Mouse (Mus musculus): ENCODE data around the gene Zbtb46.
"Not testable (repeated sequence)": the region's sequence is repeated elsewhere in the genome, so short reads cannot be mapped to it uniquely, and the experiment has no call there.

Gene Zbtb46

DNA sequence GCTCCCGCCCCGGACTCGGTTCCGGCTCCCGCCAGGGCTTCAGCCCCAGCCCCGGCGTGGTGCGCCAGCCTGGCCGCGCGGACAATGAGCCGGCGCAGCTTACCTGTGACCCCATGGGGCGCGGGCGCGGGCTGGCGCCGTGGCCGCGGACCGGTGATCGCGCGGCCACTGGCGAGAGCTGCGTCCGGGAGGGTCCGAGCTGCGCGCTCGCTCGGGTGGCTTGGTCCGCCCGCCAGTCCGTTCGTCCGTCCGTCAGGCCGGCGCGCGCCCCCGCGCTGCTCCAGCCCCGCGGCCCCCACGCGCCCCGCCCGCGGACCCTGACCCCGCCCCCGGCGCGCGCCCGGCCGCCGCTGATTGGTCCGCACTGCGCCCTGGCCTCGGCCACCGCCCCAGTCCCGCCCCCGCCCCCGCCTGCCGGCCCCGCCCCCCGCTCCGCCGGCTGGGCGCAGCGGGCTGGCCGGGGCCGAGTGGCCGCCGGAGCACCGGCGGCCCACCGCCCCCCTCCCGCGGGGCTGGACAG is at the start of gene Zbtb46:
Gene Zbtb46 (minus strand): TSS at position 274 of the 520 bp plus-strand sequence.
- DNase-seq: peak; percentile 67 to 68

DNA sequence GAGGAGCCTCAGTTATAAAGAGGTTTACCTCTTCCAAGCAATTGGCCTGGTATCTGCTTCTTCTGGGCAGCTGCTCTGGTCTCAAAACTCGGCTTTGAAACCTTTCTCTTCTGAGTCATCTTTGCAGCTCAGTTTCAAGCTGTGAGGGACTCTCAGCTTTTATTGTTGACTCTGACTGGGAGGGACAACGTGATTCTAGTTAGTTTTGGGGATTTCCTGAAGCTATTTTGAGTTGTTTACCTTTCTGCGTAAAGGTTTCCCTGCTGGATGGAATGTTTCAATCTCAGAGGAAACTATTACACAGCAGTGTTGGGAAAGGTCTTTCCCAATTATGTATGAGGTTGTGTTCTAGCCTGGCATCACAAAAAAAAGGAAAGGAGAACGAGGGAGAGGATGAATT is 39.4 kb upstream of the Zbtb46 start:
- DNase-seq: no peak

DNA sequence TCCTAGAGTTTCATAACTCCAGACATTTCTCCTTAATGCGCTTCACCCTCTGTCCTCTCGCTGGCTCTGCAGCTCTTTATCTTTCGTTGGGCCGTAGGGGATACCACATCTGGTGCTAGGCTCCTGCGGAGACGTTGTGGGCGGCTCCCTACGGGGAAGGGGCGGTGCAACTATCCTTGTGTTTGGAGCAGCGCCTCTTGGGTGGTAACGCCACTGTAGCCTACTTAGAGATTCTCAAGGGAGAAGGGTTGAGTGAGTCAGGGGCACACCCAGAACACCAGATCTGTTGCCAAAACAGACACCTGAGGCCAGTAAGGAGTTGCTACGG is 38.3 kb upstream of the Zbtb46 start:
- peak; percentile 26 to 59 for DNase-seq

DNA sequence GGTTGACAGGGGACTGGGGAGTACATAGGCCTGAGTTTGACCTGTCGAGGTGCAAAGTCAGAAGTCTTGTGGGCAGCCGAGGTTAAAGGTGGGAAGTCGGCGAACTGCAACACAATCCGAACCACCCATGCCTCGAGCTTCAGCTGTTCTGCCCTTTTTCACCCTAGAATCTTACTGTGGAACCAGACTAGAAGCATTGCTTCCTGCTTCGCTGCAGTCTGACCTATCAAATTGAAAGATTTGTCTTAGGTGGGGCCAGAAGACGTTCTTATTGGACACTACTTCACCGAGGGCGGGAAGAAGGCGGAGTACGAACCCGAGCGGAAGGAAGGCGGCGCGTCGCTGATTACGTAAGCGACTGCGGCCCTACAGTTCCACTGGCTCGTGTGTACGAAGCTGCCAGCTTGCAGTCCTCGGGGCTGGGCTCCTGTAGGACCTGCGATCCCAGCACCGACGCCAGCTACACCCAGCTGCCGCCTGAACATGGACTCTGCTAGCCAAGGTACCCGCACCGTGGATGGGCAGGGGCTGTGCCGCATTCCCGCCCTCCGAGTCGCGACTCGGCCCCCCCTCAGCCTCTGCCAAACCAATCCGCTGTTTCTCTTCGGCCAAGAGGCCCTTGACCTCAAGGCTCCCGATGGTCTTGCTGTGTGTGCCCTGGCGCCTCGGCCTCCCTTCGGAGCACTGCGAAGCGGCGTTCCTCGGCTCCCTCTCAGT is 37.8 kb upstream of the Zbtb46 start, which contains the start of gene Tpd52l2:
Gene Tpd52l2 (plus strand): TSS at position 312 of the 717 bp plus-strand sequence.
- peak; percentile 86 to 90 for DNase-seq

- peak; percentile 60 to 69 for DNase-seq
Measured at GRCm38 (mm10) chr2:181496281-181496680, 37.1 kb upstream of the Zbtb46 start.

DNA sequence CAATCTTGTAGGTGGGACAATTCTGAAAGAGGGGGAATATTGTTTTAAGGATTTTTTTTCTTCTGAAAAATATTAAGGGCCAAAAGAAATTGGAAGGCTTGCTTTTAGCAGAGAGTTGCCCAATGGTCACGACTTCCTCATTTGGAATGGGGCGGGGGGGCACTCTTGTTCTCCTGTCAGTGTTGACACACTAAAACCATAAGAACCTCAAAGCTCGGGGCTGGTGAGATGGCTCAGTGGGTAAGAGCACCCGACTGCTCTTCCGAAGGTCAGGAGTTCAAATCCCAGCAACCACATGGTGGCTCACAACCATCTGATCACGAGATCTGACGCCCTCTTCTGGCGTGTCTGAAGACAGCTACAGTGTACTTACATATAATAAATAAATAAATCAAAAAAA is 36.6 kb upstream of the Zbtb46 start:
- DNase-seq: not testable (repeated sequence)

- DNase-seq: no peak
Measured at GRCm38 (mm10) chr2:181494266-181494945, 35.2 kb upstream of the Zbtb46 start.

DNA sequence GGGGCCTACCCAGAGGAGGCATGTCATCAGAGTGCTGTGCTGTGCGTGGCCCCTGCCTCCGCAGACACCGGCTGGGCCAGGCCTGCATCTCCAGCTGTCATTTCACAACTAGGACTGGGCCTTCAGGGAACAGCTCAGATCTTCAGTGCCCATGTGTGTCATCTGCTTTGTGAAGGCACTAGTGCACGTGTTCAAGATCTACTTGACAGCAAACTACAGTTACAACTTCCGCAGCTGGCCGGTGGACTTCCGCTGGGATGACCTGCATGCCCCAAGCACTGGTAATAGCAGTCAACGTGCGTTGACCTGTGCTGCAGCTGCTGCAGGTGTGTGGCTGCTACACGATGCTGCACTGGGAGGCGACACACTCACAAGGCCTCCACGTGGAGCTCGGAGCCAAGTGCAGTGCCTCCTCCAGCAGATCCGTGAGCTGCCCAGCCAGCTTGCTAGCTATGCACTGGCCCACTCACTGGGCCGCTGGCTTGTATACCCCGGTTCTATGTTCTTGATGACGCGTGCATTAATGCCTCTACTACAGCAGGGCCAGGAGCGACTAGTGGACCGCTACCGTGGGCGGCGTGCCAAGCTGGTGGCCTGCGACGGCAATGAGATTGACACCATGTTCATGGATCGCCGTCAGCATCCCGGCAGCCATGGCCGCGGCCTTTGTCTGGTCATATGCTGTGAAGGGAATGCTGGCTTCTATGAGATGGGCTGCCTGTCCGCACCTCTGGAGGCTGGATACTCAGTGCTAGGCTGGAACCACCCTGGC is 34.1 kb upstream of the Zbtb46 start, which contains the start of gene Abhd16b:
Gene Abhd16b (plus strand): TSS at position 51 of the 772 bp plus-strand sequence.
- no peak for DNase-seq

- DNase-seq: no peak
Measured at GRCm38 (mm10) chr2:181492206-181492605, 33.0 kb upstream of the Zbtb46 start.

DNA sequence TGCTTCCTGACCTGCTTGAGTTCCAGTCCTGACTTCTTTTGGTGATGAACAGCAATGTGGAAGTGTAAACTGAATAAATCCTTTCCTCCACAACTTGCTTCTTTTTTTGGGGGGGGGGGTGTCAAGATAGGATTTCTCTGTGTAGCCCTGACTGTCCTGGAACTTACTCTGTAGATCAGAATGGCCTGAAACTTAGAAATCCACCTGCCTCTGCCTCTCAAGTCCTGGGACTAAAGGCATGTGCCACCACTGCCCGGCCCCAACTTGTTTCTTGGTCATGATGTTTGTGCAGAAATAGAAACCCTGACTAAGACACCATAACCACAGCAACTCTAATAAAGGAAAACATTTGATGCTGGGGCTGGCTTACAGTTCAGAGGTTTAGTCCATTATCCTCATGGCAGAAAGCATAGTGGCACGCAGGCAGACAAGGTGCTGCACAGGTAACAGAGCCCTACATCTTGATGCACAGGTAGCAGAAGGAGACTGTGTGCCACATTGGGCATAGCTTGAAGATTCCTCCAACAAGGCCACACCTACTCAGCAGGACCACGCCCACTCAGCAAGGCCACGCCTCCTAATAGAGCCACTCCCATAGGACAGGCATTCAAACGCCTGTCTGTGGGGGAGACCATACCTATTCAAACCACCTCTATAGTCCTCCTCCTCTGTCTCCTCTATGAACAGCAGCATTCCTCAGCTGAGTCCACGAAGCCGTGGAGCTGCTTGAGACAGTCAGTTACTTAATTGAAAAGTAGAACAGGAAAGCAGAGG is 32.4 kb upstream of the Zbtb46 start:
- DNase-seq: peak; percentile 22 to 40

GRCm38 (mm10) chr2:181487338-181488277 is 28.4 kb upstream of the Zbtb46 start:
- DNase-seq: no peak

DNA sequence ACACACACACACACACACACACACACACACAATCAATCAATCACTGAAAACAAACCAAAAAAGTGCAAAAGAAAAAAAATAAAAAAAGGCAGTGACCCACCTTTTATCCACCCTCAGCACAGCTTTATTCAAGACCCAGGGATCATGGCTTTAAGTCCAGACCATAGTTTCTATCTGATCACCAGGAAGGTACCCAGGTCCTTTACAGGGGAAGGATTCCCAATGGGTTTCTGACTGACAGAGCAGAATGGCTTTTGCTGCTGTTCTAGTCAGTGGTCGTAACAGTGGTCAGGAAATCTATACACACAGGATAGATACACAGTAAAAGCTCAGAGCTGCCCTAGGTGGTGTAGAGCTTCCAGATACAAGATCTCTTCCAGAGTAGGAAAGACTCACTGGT is 26.5 kb upstream of the Zbtb46 start:
- no peak for DNase-seq

- no peak for DNase-seq
Measured at GRCm38 (mm10) chr2:181484456-181485233, 25.4 kb upstream of the Zbtb46 start.

GRCm38 (mm10) chr2:181483562-181484318 is 24.5 kb upstream of the Zbtb46 start:
- peak in 1 of 2 experiments; percentile 20 for DNase-seq

GRCm38 (mm10) chr2:181483120-181483519 is 23.9 kb upstream of the Zbtb46 start:
- DNase-seq: no peak

DNA sequence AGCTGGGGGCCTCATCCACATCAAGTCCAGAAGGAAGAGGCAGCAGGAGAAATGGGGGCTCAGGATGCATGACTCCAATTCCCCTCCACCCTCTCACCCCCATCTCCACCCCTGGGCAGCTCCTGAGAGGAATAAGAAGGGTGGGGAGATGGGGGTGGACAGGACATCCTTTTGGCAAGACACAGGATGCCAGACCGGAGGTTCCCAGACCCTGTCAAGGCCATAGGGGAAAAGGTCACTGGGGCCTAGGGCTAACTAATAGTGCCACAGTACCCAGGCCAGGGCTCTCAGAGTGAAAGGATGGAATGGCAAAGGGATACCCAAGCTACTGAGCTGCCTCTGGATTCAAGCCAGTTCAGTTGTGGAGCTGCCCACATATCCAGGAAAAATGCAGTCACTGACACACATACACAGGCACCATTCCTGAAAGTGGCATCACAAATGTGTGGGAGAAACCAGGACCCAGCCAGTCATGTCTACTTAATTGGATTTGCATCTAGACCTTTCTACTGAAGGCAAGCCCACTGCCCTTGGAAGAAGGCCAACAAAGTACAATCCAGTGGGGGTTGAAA is 13.1 kb upstream of the Zbtb46 start:
- no peak for DNase-seq

DNA sequence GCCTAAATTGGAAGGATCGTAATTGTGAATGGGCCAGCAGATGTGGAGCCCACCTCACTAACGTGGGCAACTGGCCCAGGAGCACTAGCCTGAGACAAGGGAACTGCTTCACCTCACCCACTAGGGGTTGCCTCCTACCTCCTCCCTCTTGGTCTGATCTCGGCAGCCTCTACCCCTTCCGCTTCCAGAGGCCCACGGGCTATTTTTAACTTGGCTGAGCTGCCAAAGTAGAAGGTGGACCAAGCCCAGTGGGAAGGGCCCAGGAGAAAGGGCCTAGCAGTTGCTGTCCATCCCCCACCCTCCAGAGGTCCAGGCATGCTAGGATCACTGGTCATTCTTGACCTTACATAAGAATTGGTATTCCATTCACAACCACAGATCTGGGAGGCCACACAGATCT is 12.0 kb upstream of the Zbtb46 start:
- DNase-seq: no peak

DNA sequence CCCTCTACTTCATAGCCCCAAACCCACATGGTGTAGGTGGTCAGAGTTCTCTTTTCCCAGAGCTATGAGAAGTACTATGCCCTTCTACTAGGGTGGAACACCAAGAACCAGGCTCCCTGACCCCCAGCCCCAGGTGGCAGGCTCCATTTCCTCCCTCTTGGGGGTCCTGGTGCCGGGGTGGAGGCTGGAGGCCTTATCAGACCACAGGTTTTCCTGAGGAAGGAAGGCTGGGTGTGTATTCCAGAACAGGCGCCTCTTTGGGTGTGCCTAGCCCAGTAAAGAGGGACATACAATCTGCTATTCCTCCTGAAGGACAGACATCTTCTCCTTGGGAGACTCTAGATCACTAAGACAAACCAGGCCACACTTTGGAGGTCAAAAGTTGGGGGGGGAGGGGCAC is 11.1 kb upstream of the Zbtb46 start:
- no peak for DNase-seq

DNA sequence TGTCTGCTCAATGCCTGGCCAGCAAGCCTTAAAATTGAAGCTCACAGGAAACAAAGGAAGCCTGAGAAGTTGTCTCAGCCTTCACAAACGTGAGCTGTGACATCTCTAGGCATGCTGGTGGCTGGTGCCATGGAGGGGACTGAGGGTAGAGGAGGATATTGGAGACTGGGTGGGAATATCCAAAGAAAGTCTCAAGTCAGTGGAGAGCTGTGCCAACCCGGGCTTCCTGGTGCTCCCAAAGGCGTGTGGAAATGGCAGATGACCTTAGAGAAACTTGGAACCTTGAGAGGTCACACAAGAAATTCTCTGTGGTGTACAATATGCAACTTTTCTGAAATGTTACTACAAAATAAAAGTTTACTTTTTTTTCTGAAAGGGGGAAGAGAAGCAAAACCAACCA is 6.2 kb upstream of the Zbtb46 start:
- no peak for DNase-seq
